Mouse (Mus musculus) lung, embryonic 16.5 days (tissue): Measurements from ENCODE around the gene Prdm10. TPM values are rescaled to one million over a fixed set of nuclear protein-coding genes. Genes with fewer than 3 reads are reported as not detected.

Source experiments
- ATAC-seq: fragments of 200-750 bp; cut with Nextera tagmentation; 2 replicates; pipeline ENCODE4 v1.8.0; 2017; ENCODE audit warnings: low read depth, mild to moderate bottlenecking, moderate library complexity
- H3K27ac ChIP-seq: fragments of 300-500 bp; sonication (generic); 2 replicates; pipeline ENCODE4 v1.5.1; 2014; ENCODE audit warnings: mild to moderate bottlenecking, control low read depth, low read length
- H3K27me3 ChIP-seq: fragments of 300-500 bp; sonication (generic); 2 replicates; pipeline ENCODE4 v1.6.1; 2014; ENCODE audit warnings: low read depth, low read length, mixed read lengths; ENCODE audit not compliant: control insufficient read depth, insufficient read depth
- H3K36me3 ChIP-seq: fragments of 300-500 bp; sonication (generic); 2 replicates; pipeline ENCODE4 v1.6.1; 2014; ENCODE audit warnings: low read length; ENCODE audit not compliant: control insufficient read depth, insufficient read depth
- H3K4me1 ChIP-seq: fragments of 300-500 bp; sonication (generic); replicated peaks from 2 replicates; pipeline ENCODE4 v1.6.1; 2014; ENCODE audit warnings: low read length, mixed read lengths; ENCODE audit not compliant: control insufficient read depth, insufficient read depth
- H3K4me2 ChIP-seq: fragments of 300-500 bp; sonication (generic); 2 replicates; pipeline ENCODE4 v1.6.1; 2014; ENCODE audit warnings: low read depth, low read length, control low read depth
- H3K4me3 ChIP-seq: fragments of 300-500 bp; sonication (generic); 2 replicates; pipeline ENCODE4 v1.5.1; 2014; ENCODE audit warnings: mild to moderate bottlenecking, low read length, control low read depth
- H3K9ac ChIP-seq: fragments of 300-500 bp; sonication (generic); 2 replicates; pipeline ENCODE4 v1.6.1; 2014; ENCODE audit warnings: low read length, control low read depth
- H3K9me3 ChIP-seq: fragments of 300-500 bp; sonication (generic); 2 replicates; pipeline ENCODE4 v1.6.1; 2016; ENCODE audit warnings: low read length; ENCODE audit not compliant: control insufficient read depth
- WGBS: fragments of 180-500 bp; shearing (Covaris S2); extraction: QIAGEN DNeasy Blood & Tissue Kit; methylation state at CpG from one replicate; pipeline ENCODE4 v1.1.7; 2014; 5-methylcytosine and 5-hydroxymethylcytosine counted together
- polyA plus RNA-seq: library from polyadenylated mRNA; unstranded; fragments of >200 nt; fragmentation: Nextera tagmentation; extraction: Ambion mirVana; gene quantifications from 2 replicates; pipeline ENCODE4 v1.2.1, GENCODE M21; 2015

Prdm10 gene
- polyA plus RNA-seq, 1 experiment from 2014 or later = 4.8 TPM

DNA sequence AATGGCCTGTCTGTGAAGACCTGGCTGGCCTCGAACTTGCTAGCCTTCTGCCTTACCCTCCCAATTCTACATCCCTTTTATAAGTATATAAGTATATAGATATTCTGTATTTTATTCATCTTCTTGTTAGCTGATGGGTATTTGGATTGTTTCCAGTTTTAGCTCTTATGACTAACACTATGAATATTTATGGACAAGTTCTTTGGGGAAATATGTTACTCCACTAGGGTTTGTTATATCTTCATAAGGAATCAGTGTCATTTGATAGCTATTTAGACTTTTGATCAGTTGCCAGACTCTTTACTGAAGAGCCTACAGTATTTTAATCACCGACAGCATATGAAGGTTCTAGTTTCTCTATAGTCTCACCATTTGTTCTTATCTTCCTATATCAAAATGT lies 15.0 kb downstream of the Prdm10 start:
- no peak overlapping the region for H3K9ac ChIP-seq
- H3K4me1 ChIP-seq = no peaks in the 10 kb centered on the region; the same call in 1 of the 2 replicates
- no peak for ATAC-seq
- no peak overlapping the region for H3K27ac ChIP-seq
- H3K4me2 ChIP-seq = no peak overlapping the region
- no peaks in the 10 kb centered on the region for H3K9me3 ChIP-seq
- no peaks in the 10 kb centered on the region for H3K27me3 ChIP-seq
- WGBS = 45% methylated on average over 2 of the region's 2 CpGs
- no peaks in the 10 kb centered on the region for H3K36me3 ChIP-seq
- H3K4me3 ChIP-seq = no peak overlapping the region

DNA sequence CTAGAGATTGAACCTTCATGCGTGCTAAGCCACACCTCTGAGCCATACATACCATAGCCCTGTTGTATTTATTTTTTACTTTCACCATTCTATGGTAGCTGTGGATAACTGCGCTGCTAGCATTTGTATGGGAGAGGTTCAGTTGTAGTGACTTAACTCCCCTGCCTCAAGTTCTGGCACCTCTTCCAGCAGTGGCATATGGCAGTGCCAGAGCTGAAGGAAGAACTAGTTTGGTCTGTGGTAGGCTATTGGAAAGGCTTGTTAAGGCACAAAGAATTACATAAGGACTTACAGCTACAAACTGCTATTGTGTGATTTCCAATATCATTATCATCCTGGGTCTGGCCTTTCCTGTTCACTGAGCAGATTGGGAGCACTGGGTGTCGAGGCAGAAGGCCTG lies 16.0 kb downstream of the Prdm10 start:
- H3K27me3 ChIP-seq = no peaks in the 10 kb centered on the region
- H3K4me3 ChIP-seq = no peak overlapping the region
- H3K4me2 ChIP-seq = no peak overlapping the region
- no peaks in the 10 kb centered on the region for H3K36me3 ChIP-seq
- no peaks in the 10 kb centered on the region for H3K9me3 ChIP-seq
- WGBS = 83% methylated on average over 3 of the region's 3 CpGs
- no peaks in the 10 kb centered on the region for H3K4me1 ChIP-seq
- H3K9ac ChIP-seq = no peak overlapping the region
- no peak overlapping the region for H3K27ac ChIP-seq
- no peak for ATAC-seq

DNA sequence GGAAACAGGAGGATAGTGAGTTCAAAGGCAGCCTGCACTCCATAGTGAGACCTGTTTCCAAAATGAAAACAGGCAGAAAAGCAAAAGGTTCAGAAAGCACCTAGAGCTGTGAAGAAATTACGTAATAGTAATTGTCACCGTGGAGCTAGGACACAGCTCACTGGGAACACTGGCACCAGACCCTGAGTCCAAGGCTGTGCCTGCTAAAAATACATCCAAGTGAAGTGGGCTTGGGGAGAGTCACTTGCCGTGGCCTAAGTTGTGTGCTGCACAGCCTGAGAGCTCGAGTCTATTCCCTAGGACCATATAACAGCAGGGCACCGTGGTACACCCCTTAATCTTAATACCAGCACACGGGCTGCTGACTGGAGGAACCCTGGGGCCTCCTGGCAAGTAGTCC lies 18.4 kb downstream of the Prdm10 start:
- H3K27ac ChIP-seq = no peak overlapping the region
- WGBS = 74% methylated on average over 6 of the region's 6 CpGs

DNA sequence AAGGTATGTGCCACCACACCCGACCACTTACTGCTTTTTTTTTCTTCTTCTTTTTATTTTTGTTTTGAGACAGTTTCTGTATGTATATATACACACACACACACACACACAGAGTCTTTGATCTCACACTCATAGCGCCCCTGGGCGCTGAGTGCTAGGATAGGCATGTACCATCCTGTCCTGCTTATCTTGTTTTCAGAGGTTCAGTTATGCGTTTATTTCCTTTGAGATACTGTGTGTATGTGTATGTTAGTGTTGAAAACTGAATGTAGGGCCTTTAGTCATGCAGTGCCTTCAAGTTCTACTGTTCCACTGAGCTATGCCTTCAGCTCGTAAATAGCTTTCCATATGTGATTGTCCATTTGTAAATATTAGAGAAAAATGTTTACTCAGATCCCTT lies 20.2 kb downstream of the Prdm10 start:
- no peaks in the 10 kb centered on the region for H3K36me3 ChIP-seq
- peaks cover 5% of the 10 kb centered on the region; the same call in 1 of the 2 replicates for H3K4me1 ChIP-seq
- 72% methylated on average over 5 of the region's 5 CpGs for WGBS
- no peaks in the 10 kb centered on the region for H3K9me3 ChIP-seq
- H3K27ac ChIP-seq = no peak overlapping the region
- no peak for ATAC-seq
- H3K4me2 ChIP-seq = no peak overlapping the region
- H3K9ac ChIP-seq = no peak overlapping the region
- H3K4me3 ChIP-seq = no peak overlapping the region
- H3K27me3 ChIP-seq = no peaks in the 10 kb centered on the region

More for the DNA sequence above, 18.4 kb downstream of the Prdm10 start:
- H3K27me3 ChIP-seq = no peaks in the 10 kb centered on the region
- H3K36me3 ChIP-seq = no peaks in the 10 kb centered on the region
- no peak overlapping the region for H3K9ac ChIP-seq
- H3K4me3 ChIP-seq = no peak overlapping the region
- no peak for ATAC-seq
- peaks cover 5% of the 10 kb centered on the region; the same call in 1 of the 2 replicates for H3K4me1 ChIP-seq
- H3K4me2 ChIP-seq = no peak overlapping the region
- H3K9me3 ChIP-seq = no peaks in the 10 kb centered on the region

DNA sequence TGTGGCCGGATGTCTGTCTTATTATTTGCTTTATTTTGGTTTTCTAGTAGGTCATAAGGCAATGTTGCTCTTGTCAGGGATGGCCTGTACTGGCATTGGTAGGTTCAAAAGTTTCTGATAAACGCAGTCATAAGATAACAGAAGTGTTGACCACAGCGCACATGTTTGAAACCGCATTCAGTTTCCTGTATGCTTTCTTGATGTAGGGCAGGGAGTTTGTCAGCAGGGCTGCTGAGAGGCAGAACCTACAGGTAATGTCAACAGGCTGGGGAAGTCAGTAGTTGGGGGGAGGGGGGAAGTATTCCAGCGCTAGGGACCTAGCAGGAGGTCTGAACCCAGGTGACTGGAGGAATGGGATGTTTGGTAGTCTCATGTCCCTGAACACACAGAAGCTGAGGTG lies 20.8 kb downstream of the Prdm10 start:
- peaks cover 5% of the 10 kb centered on the region; the same call in 1 of the 2 replicates for H3K4me1 ChIP-seq
- H3K36me3 ChIP-seq = no peaks in the 10 kb centered on the region
- H3K27me3 ChIP-seq = no peaks in the 10 kb centered on the region
- no peak overlapping the region for H3K4me2 ChIP-seq
- no peak overlapping the region for H3K4me3 ChIP-seq
- ATAC-seq = no peak
- WGBS = 26% methylated on average over 5 of the region's 5 CpGs
- no peak overlapping the region for H3K9ac ChIP-seq
- H3K9me3 ChIP-seq = no peaks in the 10 kb centered on the region
- H3K27ac ChIP-seq = peak overlapping the region; percentile 2; the same call in 1 of the 2 replicates

DNA sequence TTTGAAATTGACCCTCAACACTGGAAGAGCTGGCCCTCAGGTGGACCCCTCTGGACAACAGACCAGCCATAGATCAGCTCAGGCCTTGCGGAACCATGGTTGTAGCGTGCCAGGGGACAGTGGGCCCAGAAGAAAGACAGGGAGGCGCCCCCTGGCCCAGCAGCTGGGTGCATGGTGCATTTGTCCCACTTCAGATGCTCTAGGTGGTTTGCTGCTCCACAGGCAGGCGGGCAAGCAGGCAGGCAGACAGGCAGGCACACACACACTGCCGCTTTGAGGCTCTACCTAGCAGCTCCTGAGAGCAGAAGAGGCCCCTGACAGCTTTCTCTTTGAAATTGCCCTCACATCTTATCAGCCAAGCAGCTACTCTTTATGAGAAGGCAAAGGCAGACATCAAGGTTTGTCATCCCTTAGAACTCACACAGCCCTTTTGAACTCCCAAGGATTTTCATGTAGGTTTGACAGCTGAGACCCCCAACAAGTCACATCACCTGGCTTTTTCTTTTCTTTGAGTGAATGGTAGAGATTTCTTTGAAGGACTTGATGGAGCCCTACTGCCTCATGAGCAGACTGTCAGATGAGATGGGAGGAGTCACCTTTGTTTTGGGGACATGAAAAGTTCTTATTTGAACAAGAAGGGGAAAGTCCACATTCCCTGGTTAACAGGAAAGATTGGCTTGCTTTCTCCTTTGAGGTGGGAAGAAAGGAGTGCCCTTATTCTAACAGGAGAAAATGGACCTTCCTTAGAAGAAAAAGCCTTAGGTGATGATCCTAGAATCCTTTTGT lies 21.4 kb downstream of the Prdm10 start:
- 0 out of 2 replicates have a peak, but pooled peaks have one; percentile 39 for ATAC-seq
- no peak overlapping the region for H3K9ac ChIP-seq
- no peak overlapping the region for H3K4me2 ChIP-seq
- WGBS = 71% methylated on average over 5 of the region's 5 CpGs
- H3K9me3 ChIP-seq = no peaks in the 10 kb centered on the region
- H3K27ac ChIP-seq = no peak overlapping the region
- H3K27me3 ChIP-seq = no peaks in the 10 kb centered on the region
- H3K4me1 ChIP-seq = peaks cover 5% of the 10 kb centered on the region; the same call in 1 of the 2 replicates
- no peaks in the 10 kb centered on the region for H3K36me3 ChIP-seq
- no peak overlapping the region for H3K4me3 ChIP-seq

- H3K36me3 ChIP-seq = no peaks in the 10 kb centered on the region
- H3K4me1 ChIP-seq = peaks cover 5% of the 10 kb centered on the region; the same call in 1 of the 2 replicates
- H3K27ac ChIP-seq = no peak overlapping the region
- H3K9me3 ChIP-seq = no peaks in the 10 kb centered on the region
- 80% methylated on average over 3 of the region's 3 CpGs for WGBS
- ATAC-seq = no peak
- no peak overlapping the region for H3K4me3 ChIP-seq
- no peak overlapping the region for H3K9ac ChIP-seq
- no peak overlapping the region for H3K4me2 ChIP-seq
- H3K27me3 ChIP-seq = no peaks in the 10 kb centered on the region
Observed at GRCm38 (mm10) chr9:31304358-31304757, 24.0 kb downstream of the Prdm10 start.

- ATAC-seq = no peak
- 86% methylated on average over 5 of the region's 5 CpGs for WGBS
- Histone ChIP-seq H3K27ac (no peak overlapping the region), H3K4me2 (no peak overlapping the region), H3K9me3 (no peaks in the 10 kb centered on the region), H3K27me3 (no peaks in the 10 kb centered on the region), H3K4me3 (no peak overlapping the region), H3K9ac (no peak overlapping the region), H3K36me3 (no peaks in the 10 kb centered on the region), H3K4me1 (peaks cover 5% of the 10 kb centered on the region; the same call in 1 of the 2 replicates)
Observed at GRCm38 (mm10) chr9:31305117-31305516, 24.8 kb downstream of the Prdm10 start.

DNA sequence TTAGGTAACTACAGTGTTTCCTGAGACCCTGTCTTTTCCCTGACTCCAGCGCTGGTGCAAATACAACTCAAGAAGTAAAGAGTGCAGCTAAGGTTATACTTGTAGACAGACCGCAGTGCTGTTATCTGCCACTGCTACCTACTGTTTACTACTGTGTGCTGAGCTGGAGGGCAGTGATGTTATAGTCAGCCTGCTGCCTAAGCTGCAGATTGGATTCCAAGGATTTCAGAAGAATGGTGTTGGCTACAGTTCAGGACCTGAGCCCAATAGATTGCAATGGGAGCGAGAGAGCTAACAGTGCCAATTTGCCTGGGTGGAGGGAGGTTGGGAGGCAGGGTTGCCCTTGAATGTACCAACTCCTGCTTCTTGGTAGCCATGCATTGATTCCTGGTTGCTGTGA lies 25.5 kb downstream of the Prdm10 start:
- Histone ChIP-seq H3K27me3 (no peaks in the 10 kb centered on the region), H3K4me3 (no peak overlapping the region), H3K27ac (no peak overlapping the region), H3K4me2 (no peak overlapping the region), H3K9ac (no peak overlapping the region), H3K9me3 (no peaks in the 10 kb centered on the region), H3K36me3 (no peaks in the 10 kb centered on the region), H3K4me1 (peaks cover 5% of the 10 kb centered on the region; the same call in 1 of the 2 replicates)
- no peak for ATAC-seq
- WGBS = 60% methylated on average over 3 of the region's 3 CpGs
